Mouse (Mus musculus) forebrain, embryonic 14.5 days (tissue): ENCODE data around the gene Hbb-bt. TPM values are rescaled to one million over a fixed set of nuclear protein-coding genes. Genes with fewer than 3 reads are reported as not detected.
"Not testable (repeated sequence)": the region's sequence is repeated elsewhere in the genome, so short reads cannot be mapped to it uniquely, and the experiment has no call there.

ENCODE experiments used
- ATAC-seq: fragments of 200-750 bp; cut with Nextera tagmentation; 2 replicates; pipeline ENCODE4 v1.8.0; 2017; ENCODE audit warnings: mild to moderate bottlenecking, moderate library complexity
- DNase-seq: peaks from one replicate; pipeline ENCODE4 v3.0.0-alpha.2; 2015; ENCODE audit warnings: low spot score
- H3K27ac ChIP-seq: fragments of 300-500 bp; sonication (generic); 2 replicates; pipeline ENCODE4 v1.5.1; 2014; ENCODE audit warnings: low read depth, mild to moderate bottlenecking, control low read depth, low read length, moderate library complexity
- H3K27me3 ChIP-seq: fragments of 300-500 bp; sonication (generic); replicated peaks from 2 replicates; pipeline ENCODE4 v1.6.1; 2014; ENCODE audit warnings: low read length, control low read depth, mixed read lengths; ENCODE audit not compliant: control insufficient read depth, insufficient read depth
- H3K36me3 ChIP-seq: fragments of 300-500 bp; sonication (generic); 2 replicates; pipeline ENCODE4 v1.6.1; 2014; ENCODE audit warnings: low read length, control low read depth; ENCODE audit not compliant: control insufficient read depth, insufficient read depth
- H3K4me1 ChIP-seq: fragments of 300-500 bp; sonication (generic); 2 replicates; pipeline ENCODE4 v1.6.1; 2014; ENCODE audit warnings: antibody characterized with exemption, low read length, control low read depth; ENCODE audit not compliant: control insufficient read depth, insufficient read depth
- H3K4me2 ChIP-seq: fragments of 300-500 bp; sonication (generic); 2 replicates; pipeline ENCODE4 v1.6.1; 2014; ENCODE audit warnings: mild to moderate bottlenecking, control low read depth, low read length
- H3K4me3 ChIP-seq: fragments of 300-500 bp; sonication (generic); 2 replicates; pipeline ENCODE4 v1.5.1; 2014; ENCODE audit warnings: low read depth, low read length, control low read depth
- H3K9ac ChIP-seq: fragments of 300-500 bp; sonication (generic); 2 replicates; pipeline ENCODE4 v1.6.1; 2014; ENCODE audit warnings: mild to moderate bottlenecking, low read length, control low read depth, moderate library complexity
- H3K9me3 ChIP-seq: fragments of 300-500 bp; sonication (generic); replicated peaks from 2 replicates; pipeline ENCODE4 v1.6.1; 2016; ENCODE audit warnings: low read length, control low read depth, mixed read lengths; ENCODE audit not compliant: control insufficient read depth
- WGBS: fragments of 180-500 bp; shearing (Covaris S2); extraction: QIAGEN DNeasy Blood & Tissue Kit; methylation state at CpG from one replicate; pipeline ENCODE4 v1.1.7; 2014; 5-methylcytosine and 5-hydroxymethylcytosine counted together
- polyA plus RNA-seq: library from polyadenylated mRNA; unstranded; fragments of >200 nt; fragmentation: Nextera tagmentation; extraction: Ambion mirVana; gene quantifications from 2 replicates; pipeline ENCODE4 v1.2.1, GENCODE M21; 2014

Gene Hbb-bt
- polyA plus RNA-seq, 1 experiment from 2014 or later, result 1,580 TPM

DNA sequence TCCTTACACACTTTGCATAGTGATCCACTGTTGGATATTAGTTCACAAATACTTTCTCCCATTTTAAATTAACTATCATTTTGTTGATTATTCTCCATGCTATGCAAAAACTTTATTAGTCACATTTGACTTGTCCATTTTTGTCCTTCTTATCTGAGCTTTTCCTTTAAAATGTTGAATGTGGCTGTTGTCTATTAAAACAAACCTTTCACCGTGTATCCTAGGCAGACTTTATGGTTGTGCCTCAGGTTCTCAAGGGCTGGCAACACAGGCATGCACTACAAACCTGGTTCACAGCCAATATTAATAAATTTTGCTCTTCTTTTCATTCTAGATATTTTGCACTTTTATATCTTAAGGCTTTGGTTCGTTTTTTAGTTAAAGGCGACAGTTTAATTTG is 3.0 kb downstream of the Hbb-bt start:
- Histone ChIP-seq H3K27ac (no peak overlapping the region), H3K27me3 (no peaks in the 10 kb centered on the region), H3K36me3 (no peaks in the 10 kb centered on the region), H3K4me2 (no peak overlapping the region), H3K4me1 (no peaks in the 10 kb centered on the region), H3K9me3 (no peaks in the 10 kb centered on the region), H3K9ac (no peak overlapping the region), H3K4me3 (no peak overlapping the region)
- 80% methylated on average over 3 of the region's 3 CpGs for WGBS
- ATAC-seq (no peak), DNase-seq (no peak)

DNA sequence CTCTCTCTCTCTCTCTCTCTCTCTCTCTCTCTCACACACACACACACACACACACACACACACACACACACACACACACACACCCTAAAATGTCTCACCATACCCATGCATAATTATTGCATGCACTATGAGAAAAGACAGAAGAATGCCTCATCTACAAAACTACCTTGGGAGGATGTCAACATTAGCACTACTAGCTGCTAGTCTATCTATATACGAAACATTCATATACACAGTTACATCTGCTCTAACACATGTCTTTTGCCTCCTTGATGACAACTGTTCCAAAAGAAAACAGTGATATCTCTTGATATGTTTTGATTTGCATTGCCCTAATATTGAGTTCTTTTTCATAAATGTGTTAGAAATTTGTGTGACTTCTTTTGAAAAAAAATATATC is 3.5 kb downstream of the Hbb-bt start:
- Histone ChIP-seq H3K9ac (no peak overlapping the region), H3K4me1 (no peaks in the 10 kb centered on the region), H3K4me2 (no peak overlapping the region), H3K27me3 (no peaks in the 10 kb centered on the region), H3K36me3 (no peaks in the 10 kb centered on the region), H3K27ac (no peak overlapping the region), H3K9me3 (no peaks in the 10 kb centered on the region), H3K4me3 (no peak overlapping the region)
- ATAC-seq (no peak), DNase-seq (no peak)
- WGBS, result 78% methylated on average over 1 of the region's 1 CpGs

DNA sequence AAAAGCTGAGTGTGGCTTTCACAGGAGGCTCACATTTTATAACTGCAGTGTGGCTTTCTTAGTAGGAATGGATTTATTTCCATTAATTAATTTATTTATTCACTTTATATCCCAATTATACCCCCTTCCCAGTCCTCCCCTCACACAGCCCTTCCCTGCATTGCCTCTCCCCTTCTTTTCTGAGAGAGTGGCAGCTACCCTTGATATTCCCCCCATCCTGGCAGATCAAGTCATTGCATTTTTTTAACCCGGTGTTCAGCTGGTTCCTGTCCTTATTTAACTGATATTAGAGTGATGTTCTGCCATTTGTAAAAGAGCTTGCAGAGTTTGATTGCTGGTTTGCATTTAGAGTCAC is 4.0 kb downstream of the Hbb-bt start:
- no peak overlapping the region for H3K9ac ChIP-seq
- no peak for ATAC-seq
- H3K9me3 ChIP-seq, result no peaks in the 10 kb centered on the region
- no peak overlapping the region for H3K4me3 ChIP-seq
- no peak overlapping the region for H3K4me2 ChIP-seq
- DNase-seq, result no peak
- 79% methylated on average over 1 of the region's 1 CpGs for WGBS
- no peaks in the 10 kb centered on the region for H3K27me3 ChIP-seq
- H3K36me3 ChIP-seq, result no peaks in the 10 kb centered on the region
- no peak overlapping the region for H3K27ac ChIP-seq
- no peaks in the 10 kb centered on the region for H3K4me1 ChIP-seq

DNA sequence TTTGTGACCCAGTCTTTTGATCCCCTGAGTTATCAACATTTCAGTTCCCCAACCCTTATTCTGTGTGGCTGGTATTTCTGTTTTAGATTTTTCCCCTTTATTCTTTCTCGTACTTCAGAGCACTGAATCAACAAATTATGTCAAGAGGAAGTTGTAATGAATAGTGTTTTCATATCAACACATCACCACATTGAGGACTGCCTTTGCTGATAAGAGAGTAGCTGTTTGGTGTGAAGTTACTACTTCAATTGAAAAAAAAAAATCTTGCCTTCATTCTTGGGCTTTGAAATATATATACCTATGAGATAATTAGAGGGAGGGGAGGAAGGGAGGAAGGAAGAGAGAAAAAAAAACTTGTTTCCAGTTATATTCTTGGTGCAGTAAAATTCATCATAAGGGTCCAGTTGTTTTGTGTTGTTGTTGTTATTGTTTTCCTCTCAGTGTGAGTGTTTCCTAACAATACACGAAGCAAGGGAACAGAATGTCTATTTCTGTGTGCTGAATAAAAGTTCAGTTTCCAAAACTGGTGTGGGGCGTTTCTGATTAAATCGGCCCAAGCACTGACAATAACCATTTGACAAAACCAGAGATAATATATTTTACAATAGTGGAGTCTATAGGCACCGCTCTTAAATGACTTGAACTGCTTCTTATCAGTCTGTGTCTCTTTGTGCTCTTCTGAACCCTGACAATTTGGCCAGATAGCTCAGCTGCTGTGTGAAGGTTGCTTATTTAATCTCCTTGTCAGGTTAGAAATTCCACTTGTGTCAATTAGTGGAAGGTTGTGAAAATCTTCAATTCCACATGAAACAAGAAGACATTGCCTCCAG is 4.6 kb downstream of the Hbb-bt start:
- Histone ChIP-seq H3K36me3 (no peaks in the 10 kb centered on the region), H3K4me3 (no peak overlapping the region), H3K4me1 (no peaks in the 10 kb centered on the region), H3K4me2 (no peak overlapping the region), H3K27me3 (no peaks in the 10 kb centered on the region), H3K27ac (no peak overlapping the region), H3K9me3 (no peaks in the 10 kb centered on the region), H3K9ac (no peak overlapping the region)
- no peak for ATAC-seq
- no peak for DNase-seq
- 74% methylated on average over 5 of the region's 5 CpGs for WGBS

DNA sequence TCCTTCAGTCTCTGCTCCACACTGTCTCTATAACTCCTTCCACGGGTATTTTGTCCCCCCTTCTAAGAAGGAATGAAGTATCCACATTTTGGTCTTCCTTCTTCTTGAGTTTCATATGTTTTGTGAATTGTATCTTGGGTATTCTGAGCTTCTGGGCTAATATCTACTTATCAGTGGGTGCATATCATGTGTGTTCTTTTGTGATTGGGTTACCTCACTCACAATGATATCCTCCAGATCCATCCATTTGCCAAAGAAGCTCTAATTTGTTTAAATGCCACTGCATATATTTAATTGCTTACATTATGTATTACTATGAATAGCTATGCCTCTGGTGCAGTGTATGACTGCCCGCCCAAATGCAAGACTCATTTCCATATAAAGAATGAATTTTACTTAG is 5.7 kb downstream of the Hbb-bt start:
- DNase-seq, H3K9ac ChIP-seq, H3K27ac ChIP-seq, H3K4me3 ChIP-seq, H3K36me3 ChIP-seq, H3K9me3 ChIP-seq, H3K4me1 ChIP-seq, ATAC-seq, H3K4me2 ChIP-seq, H3K27me3 ChIP-seq: not testable (repeated sequence)
- WGBS, result 64% methylated on average over 2 of the region's 2 CpGs

DNA sequence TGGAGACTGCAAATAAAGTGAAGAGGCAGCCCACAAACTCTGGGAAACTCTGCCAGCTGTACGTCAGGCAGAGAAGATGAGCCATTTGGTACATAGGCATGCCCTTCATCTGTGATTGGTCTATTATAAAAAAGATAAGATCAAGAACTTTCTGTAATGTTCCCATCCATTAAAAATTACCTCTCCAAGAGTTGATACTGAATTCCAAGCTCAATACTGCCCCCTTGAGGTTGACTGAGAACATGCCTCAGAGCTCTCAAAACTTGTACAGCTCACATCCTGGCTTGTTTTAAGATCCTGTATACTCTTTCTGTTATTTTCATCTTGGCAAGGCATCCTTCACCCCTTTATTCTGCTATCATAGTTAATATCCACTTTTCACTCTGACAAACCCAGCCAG is 6.9 kb downstream of the Hbb-bt start:
- no peaks in the 10 kb centered on the region for H3K4me1 ChIP-seq
- H3K27me3 ChIP-seq, result no peaks in the 10 kb centered on the region
- H3K9me3 ChIP-seq, result no peaks in the 10 kb centered on the region
- no peaks in the 10 kb centered on the region for H3K36me3 ChIP-seq
- H3K4me2 ChIP-seq, result no peak overlapping the region
- ATAC-seq (no peak), DNase-seq (peak; percentile 63)
- H3K9ac ChIP-seq, result no peak overlapping the region
- no peak overlapping the region for H3K4me3 ChIP-seq
- WGBS, result 62% methylated on average over 1 of the region's 1 CpGs
- no peak overlapping the region for H3K27ac ChIP-seq

DNA sequence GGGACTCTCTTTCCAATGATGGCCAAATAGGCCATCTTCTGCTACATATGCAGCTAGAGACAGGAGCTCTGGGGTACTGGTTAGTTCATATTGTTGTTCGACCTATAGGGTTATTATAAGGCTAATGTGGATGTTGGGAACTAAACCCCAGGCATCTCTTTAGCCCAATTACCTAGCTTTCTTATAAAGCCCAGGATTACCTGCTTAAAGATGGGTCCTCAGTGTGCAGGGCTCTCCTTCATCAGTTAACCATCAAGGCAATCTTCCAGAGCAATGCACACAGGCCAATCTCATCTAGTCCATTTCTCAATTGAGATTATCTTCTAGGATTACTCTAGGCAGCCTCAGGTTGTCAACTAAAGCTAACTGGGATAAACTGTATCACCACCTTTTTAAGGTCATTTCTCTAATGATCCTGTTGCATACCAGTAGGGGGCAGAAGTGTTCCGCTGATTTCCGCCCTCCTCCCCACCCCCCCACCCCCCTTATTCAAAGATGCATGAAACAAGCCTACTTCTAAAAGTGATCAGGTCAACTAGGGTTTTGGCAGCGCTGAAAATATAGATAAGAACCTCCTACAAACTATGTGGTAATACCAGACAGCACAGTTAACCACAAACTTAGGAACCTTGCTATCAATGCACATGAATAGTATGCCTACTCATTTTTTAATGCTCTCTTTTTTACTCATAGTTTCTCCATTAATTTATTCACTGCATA is 21.0 kb downstream of the Hbb-bt start:
- ATAC-seq, result no peak
- no peak overlapping the region for H3K9ac ChIP-seq
- WGBS, result 29% methylated on average over 4 of the region's 4 CpGs

DNA sequence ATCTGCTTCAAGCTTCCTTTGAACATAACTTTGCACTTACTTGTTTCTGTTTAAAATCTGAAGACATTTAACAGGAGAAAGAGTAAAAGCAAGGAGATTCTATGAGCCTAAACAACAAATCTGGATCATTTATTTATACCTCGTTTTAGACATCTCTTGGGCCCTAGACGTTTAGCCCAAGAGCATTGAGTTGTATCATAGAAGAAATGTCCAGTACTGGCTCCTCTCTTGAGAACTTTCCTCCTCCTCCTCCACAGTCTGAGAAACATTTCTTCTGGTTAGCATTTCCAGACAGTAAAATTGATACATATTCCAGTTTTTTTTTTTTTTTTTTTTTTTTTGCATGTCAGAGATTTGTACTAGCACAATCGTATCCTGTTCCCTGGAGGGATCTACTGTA is 22.1 kb downstream of the Hbb-bt start, which contains the start of gene Olfr67:
Gene Olfr67, minus strand, starts transcription at position 101 of the 400 bp plus-strand sequence.
- no peak within 1 kb of the TSS for H3K4me3 ChIP-seq
- H3K36me3 ChIP-seq, result no peaks in the 10 kb centered on the region
- no peaks in the 10 kb centered on the region for H3K9me3 ChIP-seq
- no peak within 1 kb of the TSS for H3K27ac ChIP-seq
- no peak within 1 kb of the TSS for H3K9ac ChIP-seq
- no peak within 1 kb of the TSS for H3K4me2 ChIP-seq
- H3K27me3 ChIP-seq, result no peaks in the 10 kb centered on the region
- H3K4me1 ChIP-seq, result no peaks in the 10 kb centered on the region
- WGBS, result 74% methylated on average over 3 of the region's 3 CpGs
- ATAC-seq (no peak), DNase-seq (no peak)

More for the DNA sequence above, 21.0 kb downstream of the Hbb-bt start:
- H3K4me1 ChIP-seq, result no peaks in the 10 kb centered on the region
- H3K9me3 ChIP-seq, result no peaks in the 10 kb centered on the region
- no peaks in the 10 kb centered on the region for H3K27me3 ChIP-seq
- no peak for DNase-seq
- H3K4me2 ChIP-seq, result no peak overlapping the region
- no peak overlapping the region for H3K27ac ChIP-seq
- H3K36me3 ChIP-seq, result no peaks in the 10 kb centered on the region
- H3K4me3 ChIP-seq, result no peak overlapping the region

DNA sequence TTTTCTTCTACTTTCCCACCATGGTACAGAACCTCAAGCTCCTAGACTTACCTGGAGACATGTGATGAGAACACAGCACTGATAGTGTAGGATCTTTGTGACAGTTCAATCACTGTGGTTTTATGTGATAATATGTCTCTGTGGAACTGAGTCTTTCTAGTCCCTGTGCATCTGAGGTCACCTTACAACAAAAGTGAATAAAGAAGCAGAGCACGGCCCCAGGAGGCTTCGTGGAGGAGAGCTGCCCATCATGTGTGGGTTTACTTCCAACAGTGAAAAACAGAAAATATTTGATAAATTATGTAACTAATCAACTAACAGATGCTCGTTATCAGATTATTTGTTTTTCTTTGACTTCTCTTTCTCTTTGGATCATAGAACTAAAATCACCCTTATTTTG is 34.2 kb downstream of the Hbb-bt start, which contains the start of gene Olfr68:
Gene Olfr68, minus strand, starts transcription at position 101 of the 400 bp plus-strand sequence.
- no peak within 1 kb of the TSS for H3K27ac ChIP-seq
- WGBS, result 72% methylated on average over 3 of the region's 3 CpGs
- no peak for ATAC-seq
- no peaks in the 10 kb centered on the region for H3K27me3 ChIP-seq
- H3K4me1 ChIP-seq, result no peaks in the 10 kb centered on the region
- no peak within 1 kb of the TSS for H3K4me2 ChIP-seq
- no peak within 1 kb of the TSS for H3K4me3 ChIP-seq
- no peaks in the 10 kb centered on the region for H3K9me3 ChIP-seq
- H3K9ac ChIP-seq, result no peak within 1 kb of the TSS
- no peaks in the 10 kb centered on the region for H3K36me3 ChIP-seq
- no peak for DNase-seq
